Comparison of ENCODE assay signal across 15 mouse cellular contexts in genomic region chr11:27753913-27754218, GRCm38 (mm10).
DNase-seq lines count a peak whose midpoint lies in the region; ATAC-seq and TF ChIP-seq lines count a peak whose summit lies in the region.
"Had no signal": no experiment of that assay in that cellular context is flagged by ENCODE, and none has a peak within 500 bp of the region (broad histone marks: within the 10 kb centered on the region; RNA-seq: fewer than 3 reads in every experiment).

No protein-coding gene starts in this region.

- no peak for DNase-seq in hindbrain, embryonic 10.5 days (ENCODE audit: low spot score)
- no peak for DNase-seq in layer of hippocampus, adult 11-12 months (ENCODE audit: low spot score)
- no peak for DNase-seq in urinary bladder, postnatal 14 days (ENCODE audit: low spot score)
- DNase-seq: right cerebral cortex, postnatal 25 days; spleen, adult 18-20 months had no signal

- H3K36me3 ChIP-seq in hindbrain, embryonic 12.5 days = no peaks in the 10 kb centered on the region
- H3K36me3 ChIP-seq in hindbrain, embryonic 10.5 days = no peaks in the 10 kb centered on the region
- no peaks in the 10 kb centered on the region for H3K36me3 ChIP-seq in midbrain, embryonic 12.5 days
- no peaks in the 10 kb centered on the region for H3K36me3 ChIP-seq in midbrain, embryonic 13.5 days
- H3K36me3 ChIP-seq in E14TG2a.4 (ENCODE audit: insufficient read depth, low read length) (no peaks in the 10 kb centered on the region), ES-Bruce4 (ENCODE audit: control insufficient read depth, insufficient read depth, low read length, poor library complexity, severe bottlenecking) (no peaks in the 10 kb centered on the region)
- H3K36me3 ChIP-seq: forebrain, embryonic 15.5 days; intestine, embryonic 15.5 days had no signal

- TF ChIP-seq CTCF in E14TG2a.4 (conservative IDR thresholded peaks at IDR 0.05; ENCODE audit: low read length) = no peak
- TF ChIP-seq CTCF in ES-Bruce4 (IDR thresholded peaks at IDR 0.05; ENCODE audit: low read depth, low read length) = no peak

- H3K9ac ChIP-seq in hindbrain, embryonic 12.5 days = no peak overlapping the region
- no peak overlapping the region for H3K9ac ChIP-seq in midbrain, embryonic 12.5 days (replicated peaks)
- H3K9ac ChIP-seq in midbrain, embryonic 13.5 days (replicated peaks) = no peak overlapping the region
- no peak overlapping the region for H3K9ac ChIP-seq in ES-Bruce4 (ENCODE audit: low read depth, poor library complexity, severe bottlenecking)
- H3K9ac ChIP-seq: forebrain, embryonic 15.5 days; intestine, embryonic 15.5 days; liver, postnatal 0 days had no signal

- no peak overlapping the region for H3K4me3 ChIP-seq in hindbrain, embryonic 12.5 days
- no peak overlapping the region for H3K4me3 ChIP-seq in hindbrain, embryonic 10.5 days
- H3K4me3 ChIP-seq in midbrain, embryonic 12.5 days = no peak overlapping the region
- no peak overlapping the region for H3K4me3 ChIP-seq in midbrain, embryonic 13.5 days (replicated peaks)
- H3K4me3 ChIP-seq in E14TG2a.4 (replicated peaks; ENCODE audit: low read length) (peak overlapping the region; percentile 70), ES-Bruce4 (ENCODE audit: low read depth, low read length) (peak overlapping the region; percentile 21)
- H3K4me3 ChIP-seq: forebrain, embryonic 15.5 days; intestine, embryonic 15.5 days had no signal

- WGBS in hindbrain, embryonic 12.5 days = 80% methylated on average over 9 of the region's 9 CpGs
- WGBS in hindbrain, embryonic 10.5 days = 77% methylated on average over 9 of the region's 9 CpGs
- WGBS in midbrain, embryonic 12.5 days = 77% methylated on average over 9 of the region's 9 CpGs
- 81% methylated on average over 9 of the region's 9 CpGs for WGBS in midbrain, embryonic 13.5 days

- H3K4me1 ChIP-seq in hindbrain, embryonic 12.5 days = no peaks in the 10 kb centered on the region
- 0 out of 2 replicates have a peak, but pooled peaks cover 3% of the 10 kb centered on the region for H3K4me1 ChIP-seq in hindbrain, embryonic 10.5 days (replicated peaks)
- H3K4me1 ChIP-seq in midbrain, embryonic 12.5 days = no peaks in the 10 kb centered on the region
- no peaks in the 10 kb centered on the region for H3K4me1 ChIP-seq in midbrain, embryonic 13.5 days (replicated peaks)
- H3K4me1 ChIP-seq in E14TG2a.4 (replicated peaks; ENCODE audit: low read depth, low read length) (peaks cover 4% of the 10 kb centered on the region; the same call in 1 of the 2 replicates), ES-Bruce4 (ENCODE audit: control insufficient read depth, insufficient read depth, low read length) (no peaks in the 10 kb centered on the region)
- H3K4me1 ChIP-seq: forebrain, embryonic 15.5 days; intestine, embryonic 15.5 days had no signal

- no peak overlapping the region for H3K4me2 ChIP-seq in hindbrain, embryonic 12.5 days (replicated peaks)
- H3K4me2 ChIP-seq in midbrain, embryonic 12.5 days (replicated peaks) = no peak overlapping the region
- H3K4me2 ChIP-seq in midbrain, embryonic 13.5 days (replicated peaks) = no peak overlapping the region
- H3K4me2 ChIP-seq: forebrain, embryonic 15.5 days; intestine, embryonic 15.5 days; liver, embryonic 11.5 days had no signal

- no peak for TF ChIP-seq POLR2A in ES-Bruce4 (IDR thresholded peaks at IDR 0.05; ENCODE audit: insufficient read depth, low read length)

- no peak overlapping the region for H3K27ac ChIP-seq in hindbrain, embryonic 12.5 days
- no peak overlapping the region for H3K27ac ChIP-seq in hindbrain, embryonic 10.5 days
- no peak overlapping the region for H3K27ac ChIP-seq in midbrain, embryonic 12.5 days (replicated peaks)
- H3K27ac ChIP-seq in midbrain, embryonic 13.5 days = no peak overlapping the region
- no peak overlapping the region for H3K27ac ChIP-seq in ES-Bruce4 (ENCODE audit: insufficient read depth, low read length)
- H3K27ac ChIP-seq: forebrain, embryonic 15.5 days; intestine, embryonic 15.5 days had no signal

- H3K27me3 ChIP-seq in hindbrain, embryonic 12.5 days = no peaks in the 10 kb centered on the region
- no peaks in the 10 kb centered on the region for H3K27me3 ChIP-seq in hindbrain, embryonic 10.5 days (ENCODE audit: insufficient read depth, poor library complexity, severe bottlenecking)
- no peaks in the 10 kb centered on the region for H3K27me3 ChIP-seq in midbrain, embryonic 12.5 days
- H3K27me3 ChIP-seq in midbrain, embryonic 13.5 days = no peaks in the 10 kb centered on the region
- H3K27me3 ChIP-seq in E14TG2a.4 (ENCODE audit: insufficient read depth, low read length) = peaks cover 3% of the 10 kb centered on the region; the same call in 1 of the 2 replicates
- no peaks in the 10 kb centered on the region; the same call in 1 of the 2 replicates for H3K27me3 ChIP-seq in ES-Bruce4 (ENCODE audit: control insufficient read depth, insufficient read depth, low read length, poor library complexity, severe bottlenecking)
- H3K27me3 ChIP-seq: forebrain, embryonic 15.5 days; intestine, embryonic 15.5 days had no signal

- peak; percentile 16; the same call in 1 of the 2 replicates for ATAC-seq in hindbrain, embryonic 12.5 days (ENCODE audit: low FRiP score)
- peak; percentile 63; the same call in 1 of the 2 replicates for ATAC-seq in midbrain, embryonic 12.5 days (ENCODE audit: low FRiP score, low read depth)
- ATAC-seq in midbrain, embryonic 13.5 days = no peak
- ATAC-seq: lung, postnatal 0 days had no signal

- TF ChIP-seq EP300 in ES-Bruce4 (IDR thresholded peaks at IDR 0.05; ENCODE audit: insufficient read depth, low read depth, low read length) = no peak

- H3K9me3 ChIP-seq in hindbrain, embryonic 12.5 days (replicated peaks) = no peaks in the 10 kb centered on the region
- H3K9me3 ChIP-seq in hindbrain, embryonic 10.5 days = no peaks in the 10 kb centered on the region
- no peaks in the 10 kb centered on the region for H3K9me3 ChIP-seq in midbrain, embryonic 12.5 days
- no peaks in the 10 kb centered on the region for H3K9me3 ChIP-seq in midbrain, embryonic 13.5 days
- no peaks in the 10 kb centered on the region for H3K9me3 ChIP-seq in E14TG2a.4 (ENCODE audit: low read length)
- H3K9me3 ChIP-seq in ES-Bruce4 (replicated peaks; ENCODE audit: control insufficient read depth, insufficient read depth, low read length, poor library complexity, severe bottlenecking) = no peaks in the 10 kb centered on the region
- H3K9me3 ChIP-seq: forebrain, embryonic 15.5 days; intestine, embryonic 15.5 days had no signal

Comparison
In these comparisons a context has a peak if more than half of its experiments do, and no peak if none do; other contexts are left out.
1. H3K4me3 ChIP-seq: peak in E14TG2a.4 (single experiment) and ES-Bruce4 (single experiment); none in hindbrain, embryonic 12.5 days (single experiment), hindbrain, embryonic 10.5 days (single experiment), midbrain, embryonic 12.5 days (single experiment) and midbrain, embryonic 13.5 days (single experiment).